Mouse (Mus musculus) forelimb bud, embryonic 11.5 days (tissue): ENCODE results near the gene Slc38a4.

Experiments used
- DNase-seq: peaks from one replicate; pipeline ENCODE4 v3.0.0-alpha.2; 2012; ENCODE audit warnings: low read depth, low spot score

Gene Slc38a4

GRCm38 (mm10) chr15:97055794-97056193, at the start of gene Slc38a4:
Gene Slc38a4, minus strand, starts transcription at chr15:97055956.
- DNase-seq, result peak; percentile 70

- DNase-seq, result no peak
These were observed 49.2 kb upstream of the Slc38a4 start for GRCm38 (mm10) chr15:97104889-97105391.

GRCm38 (mm10) chr15:97104048-97104447, 48.3 kb upstream of the Slc38a4 start:
- no peak for DNase-seq

GRCm38 (mm10) chr15:97102811-97103210, 47.1 kb upstream of the Slc38a4 start:
- peak; percentile 5 for DNase-seq

GRCm38 (mm10) chr15:97102181-97102580, 46.4 kb upstream of the Slc38a4 start:
- DNase-seq, result no peak

- no peak for DNase-seq
These were observed 43.3 kb upstream of the Slc38a4 start for GRCm38 (mm10) chr15:97099101-97099500.

GRCm38 (mm10) chr15:97097548-97097947, 41.8 kb upstream of the Slc38a4 start:
- no peak for DNase-seq

- peak; percentile 52 for DNase-seq
These were observed 33.8 kb upstream of the Slc38a4 start for GRCm38 (mm10) chr15:97089526-97089925.

GRCm38 (mm10) chr15:97085833-97086232, 30.1 kb upstream of the Slc38a4 start:
- peak; percentile 78 for DNase-seq

GRCm38 (mm10) chr15:97077665-97078064, 21.9 kb upstream of the Slc38a4 start:
- no peak for DNase-seq

GRCm38 (mm10) chr15:97076092-97076491, 20.3 kb upstream of the Slc38a4 start:
- no peak for DNase-seq

- no peak for DNase-seq
These were observed 19.5 kb upstream of the Slc38a4 start for GRCm38 (mm10) chr15:97075240-97075639.

- no peak for DNase-seq
These were observed 17.4 kb upstream of the Slc38a4 start for GRCm38 (mm10) chr15:97072859-97073826.

- DNase-seq, result no peak
These were observed 11.8 kb upstream of the Slc38a4 start for GRCm38 (mm10) chr15:97067340-97068136.

- no peak for DNase-seq
These were observed 11.2 kb upstream of the Slc38a4 start for GRCm38 (mm10) chr15:97066937-97067336.

- DNase-seq, result no peak
These were observed 7.5 kb upstream of the Slc38a4 start for GRCm38 (mm10) chr15:97063211-97063610.

GRCm38 (mm10) chr15:97060973-97061372, 5.2 kb upstream of the Slc38a4 start:
- DNase-seq, result no peak

GRCm38 (mm10) chr15:97060571-97060970, 4.8 kb upstream of the Slc38a4 start:
- no peak for DNase-seq

- DNase-seq, result no peak
These were observed 4.3 kb upstream of the Slc38a4 start for GRCm38 (mm10) chr15:97060102-97060501.

GRCm38 (mm10) chr15:97059071-97060041, 3.6 kb upstream of the Slc38a4 start:
- DNase-seq, result no peak
